Comparison of ENCODE assay signal across 20 mouse cellular contexts in genomic region chr16:84523061-84523460, GRCm38 (mm10). TPM values are rescaled to one million over a fixed set of nuclear protein-coding genes. Genes with fewer than 3 reads are reported as not detected.
A peak's percentile ranks its signal among the peaks of the same experiment; 100 is the strongest.
DNase-seq lines count a peak whose midpoint lies in the region.
"Had no signal": no experiment of that assay in that cellular context is flagged by ENCODE, and none has a peak within 500 bp of the region (broad histone marks: within the 10 kb centered on the region; RNA-seq: fewer than 3 reads in every experiment).

No protein-coding gene starts in this region.

- peak; percentile 1 for DNase-seq in 3134 (ENCODE audit: extremely low read depth, insufficient read length, low spot score)
- DNase-seq in 3T3-L1 (ENCODE audit: low read depth, low spot score): peak; percentile 51
- DNase-seq in NIH3T3 (ENCODE audit: low read depth): peak; percentile 20
- DNase-seq in left cerebral cortex, postnatal 36 days (ENCODE audit: low spot score in 2 of 2): no peak
- no peak for DNase-seq in gastrocnemius, adult 8-10 months (ENCODE audit: low spot score in 2 of 2)
- DNase-seq in embryo, embryonic 11 days: no peak
- DNase-seq: adrenal gland, postnatal 14 days; B cell, adult 2 months; cerebellum, adult 11 months; cerebellum, adult 2 months; forebrain, postnatal 0 days; gastrocnemius, postnatal 10 days; heart, adult 2 months; heart, postnatal 14 days; heart, postnatal 4 days had no signal

- intact Hi-C loops in left cerebral cortex, postnatal 36 days (cut with DNase I): no loop called here

RNA-seq across cellular contexts. Expression of gene A730009L09Rik, which starts 8.1 kb away (rescaled TPM):
- under 1 TPM; 0.20 to 0.25 TPM for total RNA-seq in left cerebral cortex, postnatal 36 days (2021)
- not detected for total RNA-seq in gastrocnemius, adult 8-10 months (2022)
- total RNA-seq: adrenal gland, adult 2 months; adrenal gland, postnatal 14 days; adrenal gland, postnatal 4 days; CH12.LX; forebrain, postnatal 0 days; gastrocnemius, postnatal 10 days; gastrocnemius, postnatal 36 days; granulocyte monocyte progenitor cell, adult 5-6 weeks; heart, adult 2 months; heart, postnatal 14 days; heart, postnatal 4 days had no signal

Comparison
In these comparisons a context has a peak if more than half of its experiments do, and no peak if none do; other contexts are left out.
1. DNase-seq: peak in 3134 (single experiment), 3T3-L1 (single experiment) and NIH3T3 (single experiment); none in left cerebral cortex, postnatal 36 days (0 of 2), gastrocnemius, adult 8-10 months (0 of 2) and embryo, embryonic 11 days (single experiment).